ENCODE assay signal across 10 mouse cellular contexts in the genomic region with DNA sequence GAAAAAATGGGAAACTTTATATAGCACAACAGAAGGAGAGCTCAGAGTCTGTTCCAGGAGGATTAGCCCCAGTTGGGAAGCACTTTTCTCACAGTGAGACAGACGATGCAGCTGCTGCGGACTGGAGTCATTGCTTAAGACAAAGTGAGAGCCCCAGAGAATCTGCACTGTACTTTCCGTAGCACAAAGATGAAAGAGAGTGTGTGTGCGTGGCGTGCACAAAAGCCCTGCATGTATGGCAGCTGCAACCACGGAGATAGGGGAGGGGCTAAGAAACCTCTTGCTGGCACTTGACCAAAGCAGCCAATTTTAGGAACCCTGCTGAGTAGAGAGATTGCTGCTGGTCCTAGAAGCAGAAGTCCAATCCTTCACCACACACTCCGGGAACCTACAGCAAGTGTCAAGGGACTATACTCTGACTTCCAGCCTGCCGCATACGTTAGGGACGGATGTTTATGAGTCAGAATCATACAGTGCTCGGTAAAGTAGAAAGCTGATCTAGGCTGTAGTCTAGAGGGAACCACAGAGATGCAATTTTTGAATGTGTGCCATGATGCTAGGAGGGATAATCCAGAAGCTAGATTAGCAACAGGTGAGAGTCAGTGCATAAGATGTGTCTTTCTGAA. TPM values are rescaled to one million over a fixed set of nuclear protein-coding genes. Genes with fewer than 3 reads are reported as not detected.
DNase-seq lines count a peak whose midpoint lies in the region; ATAC-seq lines count a peak whose summit lies in the region.
"Had no signal": no experiment of that assay in that cellular context is flagged by ENCODE, and none has a peak within 500 bp of the region (broad histone marks: within the 10 kb centered on the region; RNA-seq: fewer than 3 reads in every experiment).

No protein-coding gene starts in this region.

- DNase-seq in neural tube, embryonic 11.5 days (ENCODE audit: low spot score): peak; percentile 29
- DNase-seq in neural tube, embryonic 10.5 days (ENCODE audit: extremely low spot score, low spot score): no peak
- DNase-seq in cerebellum, adult 9-11 months: no peak
- no peak for DNase-seq in layer of hippocampus, adult 9-11 months
- DNase-seq: adrenal gland, postnatal 25 days; kidney, adult 2 months had no signal

- H3K27me3 ChIP-seq in neural tube, embryonic 11.5 days (ENCODE audit: control insufficient read depth, insufficient read depth, low read length): no peaks in the 10 kb centered on the region
- H3K27me3 ChIP-seq in hindbrain, embryonic 15.5 days: no peaks in the 10 kb centered on the region
- no peaks in the 10 kb centered on the region for H3K27me3 ChIP-seq in midbrain, embryonic 15.5 days (replicated peaks)
- H3K27me3 ChIP-seq: liver, embryonic 12.5 days had no signal

- H3K9ac ChIP-seq in neural tube, embryonic 11.5 days (ENCODE audit: low read length): no peak overlapping the region
- no peak overlapping the region; the same call in 1 of the 2 replicates for H3K9ac ChIP-seq in hindbrain, embryonic 15.5 days
- H3K9ac ChIP-seq in midbrain, embryonic 15.5 days: no peak overlapping the region
- H3K9ac ChIP-seq: liver, embryonic 12.5 days had no signal

- H3K4me1 ChIP-seq in neural tube, embryonic 11.5 days (ENCODE audit: control insufficient read depth, insufficient read depth, low read length): no peaks in the 10 kb centered on the region
- 0 out of 2 replicates have a peak, but pooled peaks cover 7% of the 10 kb centered on the region for H3K4me1 ChIP-seq in hindbrain, embryonic 15.5 days (replicated peaks)
- H3K4me1 ChIP-seq in midbrain, embryonic 15.5 days: peaks cover 7% of the 10 kb centered on the region
- H3K4me1 ChIP-seq: liver, embryonic 12.5 days had no signal

- no peak overlapping the region for H3K4me3 ChIP-seq in neural tube, embryonic 11.5 days (ENCODE audit: low read depth, low read length)
- peak overlapping the region; percentile 4; the same call in 1 of the 2 replicates for H3K4me3 ChIP-seq in hindbrain, embryonic 15.5 days
- H3K4me3 ChIP-seq in midbrain, embryonic 15.5 days: no peak overlapping the region
- H3K4me3 ChIP-seq: liver, embryonic 12.5 days had no signal

- 68% methylated on average over 11 of the region's 11 CpGs for WGBS in neural tube, embryonic 11.5 days
- WGBS in hindbrain, embryonic 15.5 days: 31% methylated on average over 11 of the region's 11 CpGs
- WGBS in midbrain, embryonic 15.5 days: 33% methylated on average over 11 of the region's 11 CpGs

- peak; percentile 78; the same call in 1 of the 2 replicates for ATAC-seq in neural tube, embryonic 11.5 days (ENCODE audit: insufficient read depth, low FRiP score, low TSS enrichment)
- ATAC-seq in hindbrain, embryonic 15.5 days (ENCODE audit: low FRiP score, low read depth): peak; percentile 30; the same call in 1 of the 2 replicates
- ATAC-seq in midbrain, embryonic 15.5 days (replicated peaks): no peak; the same call in 1 of the 2 replicates
- no peak for ATAC-seq in activated CD4-positive, CD25-positive, alpha-beta regulatory T cell, adult 4 months
- ATAC-seq: liver, embryonic 12.5 days had no signal

- no peak overlapping the region for H3K27ac ChIP-seq in neural tube, embryonic 11.5 days (ENCODE audit: low read depth, low read length)
- 0 out of 2 replicates have a peak overlapping the region, but pooled peaks have one; percentile 11 for H3K27ac ChIP-seq in hindbrain, embryonic 15.5 days (replicated peaks)
- 0 out of 2 replicates have a peak overlapping the region, but pooled peaks have one; percentile 26 for H3K27ac ChIP-seq in midbrain, embryonic 15.5 days
- H3K27ac ChIP-seq: liver, embryonic 12.5 days had no signal

- no peaks in the 10 kb centered on the region for H3K36me3 ChIP-seq in neural tube, embryonic 11.5 days (ENCODE audit: control insufficient read depth, insufficient read depth, low read length)
- H3K36me3 ChIP-seq in hindbrain, embryonic 15.5 days: no peaks in the 10 kb centered on the region
- H3K36me3 ChIP-seq in midbrain, embryonic 15.5 days (replicated peaks): no peaks in the 10 kb centered on the region
- H3K36me3 ChIP-seq: liver, embryonic 12.5 days had no signal

- no peaks in the 10 kb centered on the region for H3K9me3 ChIP-seq in neural tube, embryonic 11.5 days (ENCODE audit: control insufficient read depth, low read length)
- no peaks in the 10 kb centered on the region for H3K9me3 ChIP-seq in hindbrain, embryonic 15.5 days
- H3K9me3 ChIP-seq in midbrain, embryonic 15.5 days: no peaks in the 10 kb centered on the region
- H3K9me3 ChIP-seq: liver, embryonic 12.5 days had no signal

- H3K4me2 ChIP-seq in neural tube, embryonic 11.5 days (ENCODE audit: low read depth): no peak overlapping the region
- peak overlapping the region; percentile 44 for H3K4me2 ChIP-seq in hindbrain, embryonic 15.5 days
- H3K4me2 ChIP-seq in midbrain, embryonic 15.5 days: peak overlapping the region; percentile 17
- H3K4me2 ChIP-seq: liver, embryonic 12.5 days had no signal

RNA-seq across cellular contexts. Expression of a gene that starts 21.8 kb away (rescaled TPM):
- 8.5 and 10.5 TPM in 2 replicates for polyA plus RNA-seq in neural tube, embryonic 11.5 days (2014; fragmentation: Nextera tagmentation; extraction: Ambion mirVana)
- 24.9 and 25.1 TPM in 2 replicates for polyA plus RNA-seq in hindbrain, embryonic 15.5 days (2015; fragmentation: Nextera tagmentation; extraction: Ambion mirVana)
- polyA plus RNA-seq in midbrain, embryonic 15.5 days (2015; fragmentation: Nextera tagmentation; extraction: Ambion mirVana): 24.7 and 27.0 TPM in 2 replicates
- under 1 TPM in 1 of 2 experiments, not detected in 1; 0.36 TPM for polyA plus RNA-seq in activated CD4-positive, CD25-positive, alpha-beta regulatory T cell, adult 4 months (2017; shearing (Covaris generic))

Comparison
In these comparisons a context has a peak if more than half of its experiments do, and no peak if none do; other contexts are left out.
1. ATAC-seq: peak in neural tube, embryonic 11.5 days (single experiment) and hindbrain, embryonic 15.5 days (single experiment); none in midbrain, embryonic 15.5 days (single experiment) and activated CD4-positive, CD25-positive, alpha-beta regulatory T cell, adult 4 months (single experiment).